In the genomic region with DNA sequence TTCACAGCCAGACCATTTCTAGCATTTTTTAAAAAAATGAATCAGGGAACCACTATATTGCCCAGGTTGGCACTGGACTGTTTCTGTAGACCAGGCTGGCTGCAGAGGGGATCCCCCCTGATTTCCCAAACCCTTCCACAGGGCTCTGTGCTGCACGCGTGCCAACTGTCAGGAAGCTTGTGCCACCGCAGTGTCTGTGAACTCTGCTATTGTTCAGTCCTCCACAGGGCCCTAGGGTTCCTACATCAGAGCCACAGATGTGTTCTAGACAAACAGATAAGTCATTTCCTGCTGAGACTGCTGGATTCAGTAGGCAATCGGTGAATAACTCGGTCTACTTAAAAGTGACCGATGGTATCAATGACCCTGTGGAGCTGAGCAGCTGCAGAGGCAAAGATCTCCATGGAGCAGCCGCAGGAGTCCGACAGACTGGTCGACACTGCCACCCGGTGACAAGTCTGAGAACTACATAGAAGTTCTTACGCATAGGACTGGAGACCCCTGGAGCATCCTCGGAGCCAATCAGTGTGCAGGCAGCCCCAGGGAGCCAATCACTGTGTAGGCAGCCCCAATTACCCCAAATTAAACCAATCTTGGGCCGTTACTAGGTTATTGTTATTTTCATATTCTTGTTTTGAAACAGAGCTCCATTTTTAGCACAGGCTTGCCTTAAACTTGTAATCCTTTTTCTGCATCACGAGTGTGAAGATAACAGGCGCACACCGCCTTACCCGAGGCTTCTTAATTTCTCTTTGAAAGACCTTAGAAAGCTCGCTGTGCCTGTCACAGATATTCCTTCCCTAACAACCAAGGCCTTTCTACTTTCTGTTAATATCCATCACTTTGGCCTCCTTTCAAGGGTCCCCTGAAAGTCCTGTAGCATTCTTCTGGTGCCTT, we compare ENCODE assay signal across 9 mouse cellular contexts. TPM values are rescaled to one million over a fixed set of nuclear protein-coding genes. Genes with fewer than 3 reads are reported as not detected.
DNase-seq lines count a peak whose midpoint lies in the region; ATAC-seq and TF ChIP-seq lines count a peak whose summit lies in the region.
"Had no signal": no experiment of that assay in that cellular context is flagged by ENCODE, and none has a peak within 500 bp of the region (broad histone marks: within the 10 kb centered on the region; RNA-seq: fewer than 3 reads in every experiment).

No protein-coding gene starts in this region.

- peaks cover 13% of the 10 kb centered on the region for H3K27me3 ChIP-seq in C2C12 (ENCODE audit: control insufficient read depth, insufficient read depth, insufficient read length)
- H3K27me3 ChIP-seq in heart, embryonic 14.5 days (ENCODE audit: control insufficient read depth, insufficient read depth, low read length), result peaks cover 12% of the 10 kb centered on the region
- H3K27me3 ChIP-seq in liver, embryonic 13.5 days, result peaks cover 10% of the 10 kb centered on the region
- H3K27me3 ChIP-seq in neural tube, embryonic 11.5 days (ENCODE audit: control insufficient read depth, insufficient read depth, low read length), result no peaks in the 10 kb centered on the region
- H3K27me3 ChIP-seq in stomach, postnatal 0 days (ENCODE audit: control insufficient read depth, insufficient read depth, low read length), result no peaks in the 10 kb centered on the region

- H3K36me3 ChIP-seq in C2C12 (ENCODE audit: control insufficient read depth, insufficient read depth), result no peaks in the 10 kb centered on the region
- H3K36me3 ChIP-seq in heart, embryonic 14.5 days (ENCODE audit: control insufficient read depth, insufficient read depth, low read length), result no peaks in the 10 kb centered on the region
- H3K36me3 ChIP-seq in liver, embryonic 13.5 days, result no peaks in the 10 kb centered on the region
- H3K36me3 ChIP-seq in neural tube, embryonic 11.5 days (ENCODE audit: control insufficient read depth, insufficient read depth, low read length), result no peaks in the 10 kb centered on the region
- H3K36me3 ChIP-seq in stomach, postnatal 0 days (ENCODE audit: control insufficient read depth, insufficient read depth, low read length), result no peaks in the 10 kb centered on the region

- H3K9me3 ChIP-seq in heart, embryonic 14.5 days (ENCODE audit: control insufficient read depth, low read length), result no peaks in the 10 kb centered on the region
- no peaks in the 10 kb centered on the region for H3K9me3 ChIP-seq in liver, embryonic 13.5 days (replicated peaks)
- H3K9me3 ChIP-seq in neural tube, embryonic 11.5 days (ENCODE audit: control insufficient read depth, low read length), result no peaks in the 10 kb centered on the region
- no peaks in the 10 kb centered on the region for H3K9me3 ChIP-seq in stomach, postnatal 0 days (ENCODE audit: control insufficient read depth, low read length)

- H3K79me2 ChIP-seq in C2C12 (ENCODE audit: control insufficient read depth, insufficient read depth), result no peaks in the 10 kb centered on the region

- WGBS in heart, embryonic 14.5 days, result 17% methylated on average over 18 of the region's 18 CpGs
- 14% methylated on average over 18 of the region's 18 CpGs for WGBS in liver, embryonic 13.5 days (ENCODE audit: insufficient replicate concordance)
- 14% methylated on average over 18 of the region's 18 CpGs for WGBS in neural tube, embryonic 11.5 days
- WGBS in stomach, postnatal 0 days, result 15% methylated on average over 18 of the region's 18 CpGs

- 0 out of 2 replicates have a peak overlapping the region, but pooled peaks have one; percentile 26 for H3K4me2 ChIP-seq in heart, embryonic 14.5 days (ENCODE audit: low read length)
- peak overlapping the region; percentile 15; the same call in 1 of the 2 replicates for H3K4me2 ChIP-seq in liver, embryonic 13.5 days
- H3K4me2 ChIP-seq in neural tube, embryonic 11.5 days (ENCODE audit: low read depth), result peak overlapping the region; percentile 38
- H3K4me2 ChIP-seq in stomach, postnatal 0 days (replicated peaks; ENCODE audit: low read depth), result 0 out of 2 replicates have a peak overlapping the region, but pooled peaks have one; percentile 29

- no peak overlapping the region for H3K9ac ChIP-seq in heart, embryonic 14.5 days (ENCODE audit: low read length)
- H3K9ac ChIP-seq in liver, embryonic 13.5 days, result no peak overlapping the region
- H3K9ac ChIP-seq in neural tube, embryonic 11.5 days (ENCODE audit: low read length), result no peak overlapping the region; the same call in 1 of the 2 replicates
- H3K9ac ChIP-seq in stomach, postnatal 0 days (ENCODE audit: low read length), result no peak overlapping the region

- TF ChIP-seq CTCF in C2C12 (IDR thresholded peaks at IDR 0.05; ENCODE audit: control insufficient read depth, insufficient read depth, insufficient read length), result peak; percentile 75
- peak; percentile 90 for TF ChIP-seq CTCF in stomach, postnatal 0 days (IDR thresholded peaks at IDR 0.05; ENCODE audit: low read depth)

- TF ChIP-seq EP300 in stomach, postnatal 0 days (optimal IDR thresholded peaks at IDR 0.05), result no peak

- no peaks in the 10 kb centered on the region for H3K79me3 ChIP-seq in C2C12 (ENCODE audit: low read depth)

- ATAC-seq in heart, embryonic 14.5 days (ENCODE audit: insufficient number of reproducible peaks, insufficient read depth, low FRiP score, low read depth), result peak; percentile 77
- peak; percentile 79 for ATAC-seq in liver, embryonic 13.5 days (ENCODE audit: low read depth)
- peak; percentile 99 for ATAC-seq in neural tube, embryonic 11.5 days (ENCODE audit: insufficient read depth, low FRiP score, low TSS enrichment)
- ATAC-seq in stomach, postnatal 0 days (ENCODE audit: low FRiP score, low TSS enrichment), result peak; percentile 93

- no peak overlapping the region for H3K4me3 ChIP-seq in C2C12 (ENCODE audit: insufficient read depth, poor library complexity, severe bottlenecking)
- H3K4me3 ChIP-seq in heart, embryonic 14.5 days (ENCODE audit: control insufficient read depth in 1 of 2, insufficient read depth in 1 of 2, low read depth in 1 of 2, low read length in 2 of 2), result no peak overlapping the region
- H3K4me3 ChIP-seq in liver, embryonic 13.5 days (replicated peaks), result no peak overlapping the region
- peak overlapping the region; percentile 17; the same call in 1 of the 2 replicates for H3K4me3 ChIP-seq in neural tube, embryonic 11.5 days (ENCODE audit: low read depth, low read length)
- no peak overlapping the region for H3K4me3 ChIP-seq in stomach, postnatal 0 days (ENCODE audit: low read depth, low read length)
- H3K4me3 ChIP-seq: erythroblast, embryonic 14.5 days had no signal

- no peaks in the 10 kb centered on the region for H3K4me1 ChIP-seq in heart, embryonic 14.5 days (ENCODE audit: control insufficient read depth in 2 of 2, insufficient read depth in 2 of 2, low read length in 2 of 2)
- no peaks in the 10 kb centered on the region for H3K4me1 ChIP-seq in liver, embryonic 13.5 days (replicated peaks)
- no peaks in the 10 kb centered on the region for H3K4me1 ChIP-seq in neural tube, embryonic 11.5 days (ENCODE audit: control insufficient read depth, insufficient read depth, low read length)
- no peaks in the 10 kb centered on the region for H3K4me1 ChIP-seq in stomach, postnatal 0 days (replicated peaks; ENCODE audit: control insufficient read depth, insufficient read depth)

- no peak overlapping the region for H3K27ac ChIP-seq in heart, embryonic 14.5 days (replicated peaks in 1 of 2; ENCODE audit: control insufficient read depth in 1 of 2, insufficient read depth in 1 of 2, low read depth in 2 of 2, low read length in 2 of 2)
- no peak overlapping the region for H3K27ac ChIP-seq in liver, embryonic 13.5 days
- no peak overlapping the region for H3K27ac ChIP-seq in neural tube, embryonic 11.5 days (ENCODE audit: low read depth, low read length)
- no peak overlapping the region for H3K27ac ChIP-seq in stomach, postnatal 0 days (replicated peaks)

- peak; percentile 96 for DNase-seq in brain, adult 2 months (ENCODE audit: low read depth, low spot score)
- peak; percentile 50 for DNase-seq in fibroblast of lung, adult 2 months (ENCODE audit: low read depth)
- peak; percentile 91 for DNase-seq in kidney, postnatal 14 days
- peak; percentile 53 for DNase-seq in liver, embryonic 13.5 days
- DNase-seq in neural tube, embryonic 11.5 days (ENCODE audit: low spot score), result peak; percentile 88
- peak; percentile 82 for DNase-seq in stomach, postnatal 0 days (ENCODE audit: low spot score)

- no peak overlapping the region for H3ac ChIP-seq in C2C12 (ENCODE audit: control insufficient read depth, insufficient read length, low read depth)

TF ChIP-seq in C2C12, 6 proteins besides CTCF, POLR2A, EP300 and RAD21 (continues in another document):
- TF ChIP-seq MYOG (IDR thresholded peaks at IDR 0.05; ENCODE audit: control insufficient read depth, extremely low read depth, insufficient read length), result no peak
- TF ChIP-seq USF1 (IDR thresholded peaks at IDR 0.05; ENCODE audit: low read depth), result no peak
- TF ChIP-seq CEBPB (IDR thresholded peaks at IDR 0.05; ENCODE audit: low read depth), result no peak

RNA-seq across cellular contexts. Expression of gene Prom2, which starts 18.1 kb away (rescaled TPM):
- polyA plus RNA-seq in C2C12 (2012; fragmentation: generic; extraction: Trizol), result not detected
- polyA plus RNA-seq in heart, embryonic 14.5 days (2014; fragmentation: Nextera tagmentation; extraction: Ambion mirVana), result not detected in 2 replicates
- 0.03 TPM in 1 of 2 replicates, not detected in the other for polyA plus RNA-seq in liver, embryonic 13.5 days (2015; fragmentation: Nextera tagmentation; extraction: Ambion mirVana)
- 0.62 and 0.89 TPM in 2 replicates for polyA plus RNA-seq in neural tube, embryonic 11.5 days (2014; fragmentation: Nextera tagmentation; extraction: Ambion mirVana)
- 17.2 and 20.5 TPM in 2 replicates for polyA plus RNA-seq in stomach, postnatal 0 days (2015; fragmentation: Nextera tagmentation; extraction: Ambion mirVana)
- polyA plus RNA-seq: erythroblast, embryonic 14.5 days had no signal

RNA-seq across cellular contexts. Expression of gene Zfp661, which starts 27.6 kb away (rescaled TPM):
- polyA plus RNA-seq in C2C12 (2012; fragmentation: generic; extraction: Trizol), result 0.89 TPM
- 1.8 and 2.4 TPM in 2 replicates for polyA plus RNA-seq in heart, embryonic 14.5 days (2014; fragmentation: Nextera tagmentation; extraction: Ambion mirVana)
- 1.2 and 1.6 TPM in 2 replicates for polyA plus RNA-seq in liver, embryonic 13.5 days (2015; fragmentation: Nextera tagmentation; extraction: Ambion mirVana)
- polyA plus RNA-seq in neural tube, embryonic 11.5 days (2014; fragmentation: Nextera tagmentation; extraction: Ambion mirVana), result 8.7 and 9.8 TPM in 2 replicates
- polyA plus RNA-seq in stomach, postnatal 0 days (2015; fragmentation: Nextera tagmentation; extraction: Ambion mirVana), result 1.9 TPM in 2 replicates
- polyA plus RNA-seq: erythroblast, embryonic 14.5 days had no signal

RNA-seq across cellular contexts. Expression of gene Mrps5, which starts 27.7 kb away (rescaled TPM):
- polyA plus RNA-seq in C2C12 (2012; fragmentation: generic; extraction: Trizol), result 66.1 TPM
- polyA plus RNA-seq in heart, embryonic 14.5 days (2014; fragmentation: Nextera tagmentation; extraction: Ambion mirVana), result 122 and 132 TPM in 2 replicates
- polyA plus RNA-seq in liver, embryonic 13.5 days (2015; fragmentation: Nextera tagmentation; extraction: Ambion mirVana), result 124 and 127 TPM in 2 replicates
- 149 and 154 TPM in 2 replicates for polyA plus RNA-seq in neural tube, embryonic 11.5 days (2014; fragmentation: Nextera tagmentation; extraction: Ambion mirVana)
- polyA plus RNA-seq in stomach, postnatal 0 days (2015; fragmentation: Nextera tagmentation; extraction: Ambion mirVana), result 87.0 and 90.2 TPM in 2 replicates

RNA-seq across cellular contexts. Expression of gene Kcnip3, which starts 37.4 kb away (rescaled TPM):
- 0.33 TPM for polyA plus RNA-seq in C2C12 (2012; fragmentation: generic; extraction: Trizol)
- 1.2 and 1.4 TPM in 2 replicates for polyA plus RNA-seq in heart, embryonic 14.5 days (2014; fragmentation: Nextera tagmentation; extraction: Ambion mirVana)
- 0.27 and 0.33 TPM in 2 replicates for polyA plus RNA-seq in liver, embryonic 13.5 days (2015; fragmentation: Nextera tagmentation; extraction: Ambion mirVana)
- polyA plus RNA-seq in neural tube, embryonic 11.5 days (2014; fragmentation: Nextera tagmentation; extraction: Ambion mirVana), result 3.1 and 3.4 TPM in 2 replicates
- 1.2 TPM in 2 replicates for polyA plus RNA-seq in stomach, postnatal 0 days (2015; fragmentation: Nextera tagmentation; extraction: Ambion mirVana)
